Mouse (Mus musculus): ENCODE measurements around the gene Gramd4. TPM values are rescaled to one million over a fixed set of nuclear protein-coding genes. Genes with fewer than 3 reads are reported as not detected.

The Gramd4 gene
- polyA plus RNA-seq (2015; fragmentation: Nextera tagmentation; extraction: Ambion mirVana) = 6.8 and 7.0 TPM in 2 replicates

DNA sequence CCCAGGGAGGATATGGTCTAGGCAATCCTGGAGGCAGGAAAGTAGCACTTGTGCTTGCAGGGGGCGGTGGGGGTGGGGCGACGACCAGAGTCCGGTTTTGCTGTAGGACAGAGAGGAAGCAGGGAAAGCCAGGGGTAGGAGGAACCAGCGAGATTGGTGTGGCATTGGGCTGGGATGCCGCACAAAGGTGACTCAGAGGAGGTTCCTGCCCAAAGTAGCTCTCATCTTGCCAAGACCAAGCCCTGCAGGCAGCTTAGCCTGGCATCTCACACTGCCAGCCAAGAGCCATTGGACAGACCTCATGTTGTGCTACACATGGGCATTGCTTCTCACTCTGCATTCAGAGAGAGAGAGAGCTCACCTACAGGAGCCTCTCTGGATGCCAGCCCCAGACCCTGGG, at the start of gene Gramd4:
Gene Gramd4, plus strand, starts transcription at position 283 of the 400 bp plus-strand sequence.
- Histone ChIP-seq H3K27ac (peak within 1 kb of the TSS; percentile 73), H3K4me1 (replicated peaks) (peaks cover 90% of the 10 kb centered on the region), H3K36me3 (no peaks in the 10 kb centered on the region), H3K27me3 (no peaks in the 10 kb centered on the region), H3K4me2 (peak within 1 kb of the TSS; percentile 98), H3K4me3 (replicated peaks) (peak within 1 kb of the TSS; percentile 95), H3K9me3 (replicated peaks) (peaks cover 4% of the 10 kb centered on the region; the same call in 1 of the 2 replicates), H3K9ac (peak within 1 kb of the TSS; percentile 98)
- ATAC-seq (ENCODE audit: low read depth) (no peak), DNase-seq (no peak)
- 31% methylated on average over 6 of the region's 6 CpGs for WGBS (ENCODE audit: insufficient replicate concordance)

- Histone ChIP-seq H3K4me2 (no peak overlapping the region), H3K9me3 (replicated peaks) (no peaks in the 10 kb centered on the region), H3K27me3 (no peaks in the 10 kb centered on the region), H3K27ac (no peak overlapping the region), H3K4me1 (replicated peaks) (peaks cover 24% of the 10 kb centered on the region), H3K4me3 (replicated peaks) (no peak overlapping the region), H3K9ac (no peak overlapping the region), H3K36me3 (no peaks in the 10 kb centered on the region)
- WGBS (ENCODE audit: insufficient replicate concordance) = 55% methylated on average over 2 of the region's 2 CpGs
- DNase-seq = no peak
- ATAC-seq (ENCODE audit: low read depth) = no peak
Observed at GRCm38 (mm10) chr15:86013130-86013529, 44.4 kb upstream of the Gramd4 start.

- no peak for DNase-seq
- WGBS (ENCODE audit: insufficient replicate concordance) = 38% methylated on average over 10 of the region's 10 CpGs
- no peak for ATAC-seq (ENCODE audit: low read depth)
Observed at GRCm38 (mm10) chr15:86013656-86014055, 43.8 kb upstream of the Gramd4 start.

GRCm38 (mm10) chr15:86015026-86015425, 42.5 kb upstream of the Gramd4 start:
- Histone ChIP-seq H3K4me1 (replicated peaks) (peaks cover 24% of the 10 kb centered on the region), H3K4me3 (replicated peaks) (no peak overlapping the region), H3K9me3 (replicated peaks) (peaks cover 4% of the 10 kb centered on the region; the same call in 1 of the 2 replicates), H3K27me3 (no peaks in the 10 kb centered on the region), H3K4me2 (no peak overlapping the region), H3K36me3 (no peaks in the 10 kb centered on the region), H3K9ac (no peak overlapping the region), H3K27ac (no peak overlapping the region)
- WGBS (ENCODE audit: insufficient replicate concordance) = 78% methylated on average over 7 of the region's 7 CpGs
- ATAC-seq (ENCODE audit: low read depth) = no peak
- DNase-seq = no peak

More at GRCm38 (mm10) chr15:86013656-86014055, 43.8 kb upstream of the Gramd4 start:
- H3K4me2 ChIP-seq = no peak overlapping the region
- H3K9me3 ChIP-seq (replicated peaks) = no peaks in the 10 kb centered on the region
- no peaks in the 10 kb centered on the region for H3K27me3 ChIP-seq
- no peaks in the 10 kb centered on the region for H3K36me3 ChIP-seq
- no peak overlapping the region for H3K27ac ChIP-seq
- peaks cover 24% of the 10 kb centered on the region for H3K4me1 ChIP-seq (replicated peaks)
- H3K4me3 ChIP-seq (replicated peaks) = no peak overlapping the region
- no peak overlapping the region for H3K9ac ChIP-seq

DNA sequence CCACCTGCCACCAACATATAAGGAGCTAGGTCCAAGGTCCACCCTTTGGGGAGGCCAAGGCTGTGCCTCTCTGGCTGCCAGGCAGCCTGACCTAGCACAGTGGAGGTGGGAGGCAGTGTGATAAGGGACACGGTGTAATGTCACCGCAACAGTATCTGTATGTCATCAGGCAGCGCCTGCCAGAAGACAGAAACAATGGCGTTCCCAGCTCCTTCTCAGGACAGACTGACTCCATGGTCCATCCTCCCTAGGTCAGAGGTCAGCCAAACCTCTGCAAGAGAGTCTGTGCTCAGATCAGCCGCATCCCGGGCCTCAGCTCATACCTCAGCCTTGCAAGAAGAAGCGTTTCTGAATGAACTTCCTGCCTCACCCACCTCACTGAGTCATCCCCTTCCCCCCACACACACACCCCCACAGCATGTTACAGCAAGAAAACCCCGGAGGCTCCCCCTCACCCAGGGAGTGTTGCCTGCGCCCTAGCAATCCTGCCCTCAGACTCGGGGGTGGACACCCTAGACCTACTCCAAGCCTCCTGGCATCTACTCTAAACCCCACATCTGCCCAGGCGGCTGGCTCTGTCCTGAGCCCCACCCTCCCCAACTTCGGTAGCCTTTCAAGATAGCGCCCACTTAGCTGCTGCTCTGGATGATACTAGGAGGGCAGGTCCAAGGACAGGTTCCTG, 41.5 kb upstream of the Gramd4 start:
- Histone ChIP-seq H3K27ac (no peak overlapping the region; the same call in 1 of the 2 replicates), H3K9me3 (replicated peaks) (peaks cover 4% of the 10 kb centered on the region; the same call in 1 of the 2 replicates), H3K27me3 (no peaks in the 10 kb centered on the region), H3K4me2 (peak overlapping the region; percentile 26), H3K4me1 (replicated peaks) (peaks cover 26% of the 10 kb centered on the region), H3K4me3 (replicated peaks) (no peak overlapping the region), H3K9ac (no peak overlapping the region; the same call in 1 of the 2 replicates), H3K36me3 (no peaks in the 10 kb centered on the region)
- ATAC-seq (ENCODE audit: low read depth) (peak; percentile 74), DNase-seq (no peak)
- 28% methylated on average over 13 of the region's 13 CpGs for WGBS (ENCODE audit: insufficient replicate concordance)

GRCm38 (mm10) chr15:86017336-86017735, 40.2 kb upstream of the Gramd4 start:
- Histone ChIP-seq H3K4me3 (replicated peaks) (no peak overlapping the region), H3K9ac (no peak overlapping the region), H3K36me3 (no peaks in the 10 kb centered on the region), H3K27ac (no peak overlapping the region), H3K9me3 (replicated peaks) (peaks cover 4% of the 10 kb centered on the region; the same call in 1 of the 2 replicates), H3K4me2 (no peak overlapping the region), H3K27me3 (0 out of 2 replicates have a peak, but pooled peaks cover 6% of the 10 kb centered on the region), H3K4me1 (replicated peaks) (peaks cover 36% of the 10 kb centered on the region)
- ATAC-seq (ENCODE audit: low read depth) (no peak), DNase-seq (no peak)
- 77% methylated on average over 6 of the region's 6 CpGs for WGBS (ENCODE audit: insufficient replicate concordance)

DNA sequence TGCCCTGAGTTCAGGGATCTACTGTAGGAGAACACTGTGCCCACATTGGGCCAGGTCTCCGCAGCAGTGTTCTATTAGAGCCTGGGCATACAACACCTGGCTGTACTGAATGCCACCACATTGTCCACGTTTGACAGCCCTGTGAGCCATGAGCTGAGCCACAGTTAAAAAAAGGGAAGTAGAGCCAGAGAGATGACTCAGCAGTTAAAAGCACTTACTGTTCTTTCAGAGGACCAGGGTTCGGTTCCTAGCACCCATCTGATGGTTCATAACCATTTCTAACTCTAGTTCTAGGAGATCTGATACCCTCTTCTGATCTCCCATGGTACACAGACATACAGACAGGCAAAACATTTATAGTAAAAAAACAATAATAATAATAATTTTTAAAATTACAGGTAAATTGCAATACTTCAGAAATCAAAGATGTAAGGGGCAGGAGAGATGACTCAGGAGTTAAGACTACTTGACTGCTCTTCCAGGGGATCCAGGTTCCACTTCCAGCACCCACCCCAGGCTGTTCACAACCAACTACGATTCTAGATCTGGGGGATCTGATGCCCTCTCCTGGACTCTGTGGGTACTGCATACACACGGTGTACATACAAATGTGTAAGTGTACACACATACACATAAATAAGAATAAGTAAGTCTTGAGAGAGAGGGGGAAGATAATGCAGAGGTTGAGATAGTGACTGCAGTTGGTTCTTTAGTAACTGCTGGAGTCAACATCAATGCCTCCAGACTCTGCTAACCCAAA, 38.6 kb upstream of the Gramd4 start:
- no peak for ATAC-seq (ENCODE audit: low read depth)
- H3K4me1 ChIP-seq (replicated peaks) = peaks cover 31% of the 10 kb centered on the region
- no peaks in the 10 kb centered on the region for H3K36me3 ChIP-seq
- no peak overlapping the region for H3K4me2 ChIP-seq
- peaks cover 22% of the 10 kb centered on the region; the same call in 1 of the 2 replicates for H3K27me3 ChIP-seq
- H3K27ac ChIP-seq = no peak overlapping the region
- no peak overlapping the region for H3K4me3 ChIP-seq (replicated peaks)
- DNase-seq = no peak
- no peak overlapping the region for H3K9ac ChIP-seq
- whole genome bisulfite sequencing (ENCODE audit: insufficient replicate concordance) = 68% methylated on average over 5 of the region's 5 CpGs
- peaks cover 4% of the 10 kb centered on the region; the same call in 1 of the 2 replicates for H3K9me3 ChIP-seq (replicated peaks)

- H3K9me3 ChIP-seq (replicated peaks) = peaks cover 4% of the 10 kb centered on the region; the same call in 1 of the 2 replicates
- no peak overlapping the region for H3K4me2 ChIP-seq
- peaks cover 24% of the 10 kb centered on the region; the same call in 1 of the 2 replicates for H3K27me3 ChIP-seq
- ATAC-seq (ENCODE audit: low read depth) (no peak), DNase-seq (no peak)
- H3K4me3 ChIP-seq (replicated peaks) = no peak overlapping the region
- no peak overlapping the region for H3K27ac ChIP-seq
- peaks cover 28% of the 10 kb centered on the region for H3K4me1 ChIP-seq (replicated peaks)
- WGBS (ENCODE audit: insufficient replicate concordance) = 67% methylated on average over 8 of the region's 8 CpGs
- H3K36me3 ChIP-seq = no peaks in the 10 kb centered on the region
- no peak overlapping the region for H3K9ac ChIP-seq
Observed at GRCm38 (mm10) chr15:86020008-86020407, 37.5 kb upstream of the Gramd4 start.

GRCm38 (mm10) chr15:86021301-86021700, 36.2 kb upstream of the Gramd4 start:
- WGBS (ENCODE audit: insufficient replicate concordance) = 4% methylated on average over 9 of the region's 9 CpGs
- Histone ChIP-seq H3K4me3 (replicated peaks) (no peak overlapping the region), H3K4me2 (no peak overlapping the region), H3K4me1 (replicated peaks) (peaks cover 19% of the 10 kb centered on the region), H3K27me3 (peaks cover 24% of the 10 kb centered on the region; the same call in 1 of the 2 replicates), H3K9me3 (replicated peaks) (peaks cover 4% of the 10 kb centered on the region; the same call in 1 of the 2 replicates), H3K36me3 (no peaks in the 10 kb centered on the region), H3K27ac (no peak overlapping the region), H3K9ac (0 out of 2 replicates have a peak overlapping the region, but pooled peaks have one; percentile 26)
- no peak for DNase-seq
- ATAC-seq (ENCODE audit: low read depth) = peak; percentile 64

DNA sequence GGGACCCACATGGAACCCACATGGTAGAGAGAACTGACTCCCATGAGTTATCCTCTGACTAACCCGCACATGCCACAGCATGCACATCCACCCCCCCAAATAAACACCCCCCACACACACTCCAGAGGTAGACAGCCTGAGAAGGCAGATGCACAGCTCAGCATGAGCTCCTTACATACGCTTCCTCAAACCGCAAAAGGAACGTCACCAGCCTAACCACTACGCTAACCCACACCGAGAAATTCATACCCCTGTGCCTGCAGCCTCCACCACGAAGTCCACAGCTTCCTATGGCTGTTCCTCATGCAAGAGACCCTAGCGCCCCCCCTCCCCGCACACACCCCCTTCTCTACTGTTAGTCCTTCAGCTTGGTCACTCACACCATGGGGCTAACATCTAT, 35.5 kb upstream of the Gramd4 start:
- no peak overlapping the region for H3K27ac ChIP-seq
- H3K9ac ChIP-seq = no peak overlapping the region
- DNase-seq = no peak
- peaks cover 4% of the 10 kb centered on the region; the same call in 1 of the 2 replicates for H3K9me3 ChIP-seq (replicated peaks)
- ATAC-seq (ENCODE audit: low read depth) = no peak
- no peak overlapping the region for H3K4me2 ChIP-seq
- WGBS (ENCODE audit: insufficient replicate concordance) = 18% methylated on average over 9 of the region's 9 CpGs
- H3K4me3 ChIP-seq (replicated peaks) = no peak overlapping the region
- H3K27me3 ChIP-seq = peaks cover 24% of the 10 kb centered on the region; the same call in 1 of the 2 replicates
- no peaks in the 10 kb centered on the region for H3K36me3 ChIP-seq
- H3K4me1 ChIP-seq (replicated peaks) = peaks cover 12% of the 10 kb centered on the region

DNA sequence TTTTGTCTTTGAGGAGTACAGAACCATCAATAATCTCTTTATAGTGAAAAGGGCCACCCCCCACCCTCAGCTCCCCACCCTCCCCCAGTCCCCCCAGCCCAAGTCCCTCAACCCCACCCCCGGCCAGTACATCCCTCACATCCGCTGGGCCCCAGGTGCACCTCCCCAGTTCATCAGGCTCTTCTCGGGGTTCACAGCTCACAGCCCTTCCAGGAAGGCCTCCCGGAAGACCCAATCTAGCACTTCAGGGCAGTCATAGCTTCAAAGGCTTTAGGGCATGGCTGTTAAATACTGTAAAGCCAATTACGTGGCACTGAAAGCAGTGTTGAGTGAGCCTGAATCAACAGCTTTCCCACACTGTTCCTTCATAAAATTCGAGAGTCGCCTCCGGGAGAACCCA, 29.6 kb upstream of the Gramd4 start:
- Histone ChIP-seq H3K27ac (no peak overlapping the region), H3K4me2 (no peak overlapping the region), H3K27me3 (peaks cover 48% of the 10 kb centered on the region), H3K4me3 (replicated peaks) (no peak overlapping the region), H3K9ac (no peak overlapping the region), H3K36me3 (no peaks in the 10 kb centered on the region), H3K4me1 (replicated peaks) (peaks cover 2% of the 10 kb centered on the region), H3K9me3 (replicated peaks) (0 out of 2 replicates have a peak, but pooled peaks cover 4% of the 10 kb centered on the region)
- WGBS (ENCODE audit: insufficient replicate concordance) = 51% methylated on average over 8 of the region's 8 CpGs
- no peak for DNase-seq
- no peak for ATAC-seq (ENCODE audit: low read depth)

All from liver, embryonic 13.5 days (tissue).